In the genomic region with DNA sequence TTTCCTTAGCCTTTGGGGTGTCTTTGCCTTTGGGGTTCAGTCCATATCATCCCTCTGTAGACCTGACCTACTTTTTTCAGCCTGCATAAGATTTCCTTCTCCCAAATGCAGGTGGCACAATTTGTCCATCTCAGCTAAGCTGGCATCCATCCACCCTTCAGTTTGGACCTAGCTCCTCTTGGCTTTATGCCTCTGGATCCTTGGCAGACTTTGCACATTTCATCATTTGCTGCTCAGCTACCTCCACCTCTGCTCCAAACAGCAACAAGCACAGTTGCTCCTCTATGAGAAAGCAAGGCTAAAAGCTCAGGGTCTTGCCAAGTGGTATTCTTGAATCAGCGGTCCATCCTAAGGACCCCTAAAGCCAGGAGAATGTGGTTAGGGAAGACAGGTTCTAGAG, we compare ENCODE assay signal across 10 mouse cellular contexts.
DNase-seq lines count a peak whose midpoint lies in the region; ATAC-seq and TF ChIP-seq lines count a peak whose summit lies in the region.
"Had no signal": no experiment of that assay in that cellular context is flagged by ENCODE, and none has a peak within 500 bp of the region (broad histone marks: within the 10 kb centered on the region; RNA-seq: fewer than 3 reads in every experiment).

No protein-coding gene starts in this region.

- H3K36me3 ChIP-seq in forebrain, postnatal 0 days (ENCODE audit: insufficient read depth) = no peaks in the 10 kb centered on the region
- no peaks in the 10 kb centered on the region for H3K36me3 ChIP-seq in forebrain, embryonic 12.5 days (replicated peaks)
- H3K36me3 ChIP-seq in liver, adult 2 months (ENCODE audit: control insufficient read depth, insufficient read depth, low read length) = no peaks in the 10 kb centered on the region
- H3K36me3 ChIP-seq in liver, embryonic 12.5 days = no peaks in the 10 kb centered on the region
- H3K36me3 ChIP-seq in embryonic facial prominence, embryonic 10.5 days (replicated peaks) = no peaks in the 10 kb centered on the region
- H3K36me3 ChIP-seq in midbrain, embryonic 11.5 days (ENCODE audit: control insufficient read depth, insufficient read depth, low read length) = no peaks in the 10 kb centered on the region
- H3K36me3 ChIP-seq: liver, embryonic 15.5 days had no signal

- H3K9ac ChIP-seq in forebrain, postnatal 0 days = no peak overlapping the region
- H3K9ac ChIP-seq in forebrain, embryonic 12.5 days = no peak overlapping the region
- H3K9ac ChIP-seq in liver, adult 2 months (ENCODE audit: low read depth, low read length) = no peak overlapping the region
- no peak overlapping the region for H3K9ac ChIP-seq in liver, embryonic 12.5 days
- H3K9ac ChIP-seq in midbrain, embryonic 11.5 days (ENCODE audit: low read length) = no peak overlapping the region
- H3K9ac ChIP-seq: liver, embryonic 15.5 days had no signal

- no peak for TF ChIP-seq POLR2A in liver, adult 2 months (IDR thresholded peaks at IDR 0.05; ENCODE audit: extremely low read depth, insufficient read depth, low read length)

- no peak overlapping the region for H3K4me2 ChIP-seq in forebrain, postnatal 0 days (ENCODE audit: low read depth)
- no peak overlapping the region for H3K4me2 ChIP-seq in forebrain, embryonic 12.5 days
- no peak overlapping the region for H3K4me2 ChIP-seq in liver, embryonic 12.5 days
- no peak overlapping the region for H3K4me2 ChIP-seq in midbrain, embryonic 11.5 days
- H3K4me2 ChIP-seq: liver, embryonic 15.5 days had no signal

- no peaks in the 10 kb centered on the region for H3K9me3 ChIP-seq in forebrain, postnatal 0 days (ENCODE audit: low read length)
- H3K9me3 ChIP-seq in forebrain, embryonic 12.5 days = no peaks in the 10 kb centered on the region
- H3K9me3 ChIP-seq in liver, embryonic 12.5 days (replicated peaks) = no peaks in the 10 kb centered on the region
- H3K9me3 ChIP-seq in embryonic facial prominence, embryonic 10.5 days = no peaks in the 10 kb centered on the region
- no peaks in the 10 kb centered on the region for H3K9me3 ChIP-seq in midbrain, embryonic 11.5 days (ENCODE audit: control insufficient read depth, low read length)
- H3K9me3 ChIP-seq: liver, embryonic 15.5 days had no signal

- peak; percentile 42 for DNase-seq in forebrain, postnatal 0 days
- DNase-seq in liver, adult 2 months (ENCODE audit: extremely low read depth, low read depth, low spot score) = peak; percentile 91
- DNase-seq in cerebellum, adult 9-11 months = peak; percentile 97
- peak; percentile 41 to 56 for DNase-seq in left cerebral cortex, postnatal 14 days (ENCODE audit: low spot score in 2 of 2)
- DNase-seq in embryonic facial prominence, embryonic 10.5 days (ENCODE audit: low spot score) = no peak
- no peak for DNase-seq in midbrain, embryonic 11.5 days (ENCODE audit: low spot score, missing footprints)

- peaks cover 3% of the 10 kb centered on the region; the same call in 1 of the 2 replicates for H3K4me1 ChIP-seq in forebrain, postnatal 0 days (ENCODE audit: insufficient read depth)
- peaks cover 10% of the 10 kb centered on the region for H3K4me1 ChIP-seq in forebrain, embryonic 12.5 days
- H3K4me1 ChIP-seq in liver, adult 2 months (ENCODE audit: control insufficient read depth, insufficient read depth, low read length) = no peaks in the 10 kb centered on the region; the same call in 1 of the 2 replicates
- no peaks in the 10 kb centered on the region for H3K4me1 ChIP-seq in liver, embryonic 12.5 days
- peaks cover 1% of the 10 kb centered on the region for H3K4me1 ChIP-seq in embryonic facial prominence, embryonic 10.5 days
- H3K4me1 ChIP-seq in midbrain, embryonic 11.5 days (ENCODE audit: control insufficient read depth, insufficient read depth, low read length) = 0 out of 2 replicates have a peak, but pooled peaks cover 3% of the 10 kb centered on the region
- H3K4me1 ChIP-seq: liver, embryonic 15.5 days had no signal

- intact Hi-C loops in left cerebral cortex, postnatal 14 days (cut with DNase I) = no loop called here

- no peaks in the 10 kb centered on the region for H3K79me2 ChIP-seq in liver, adult 2 months (ENCODE audit: control insufficient read depth, insufficient read depth, low read length)

- no peak overlapping the region for H3K4me3 ChIP-seq in forebrain, postnatal 0 days (ENCODE audit: low read depth, low read length)
- H3K4me3 ChIP-seq in forebrain, embryonic 12.5 days (replicated peaks) = no peak overlapping the region
- H3K4me3 ChIP-seq in liver, adult 2 months (ENCODE audit: insufficient read depth, low read depth, low read length) = no peak overlapping the region
- H3K4me3 ChIP-seq in liver, embryonic 12.5 days = no peak overlapping the region
- H3K4me3 ChIP-seq in embryonic facial prominence, embryonic 10.5 days = no peak overlapping the region
- no peak overlapping the region for H3K4me3 ChIP-seq in midbrain, embryonic 11.5 days (ENCODE audit: low read depth, low read length)
- H3K4me3 ChIP-seq: liver, embryonic 15.5 days had no signal

- H3K27ac ChIP-seq in forebrain, postnatal 0 days (ENCODE audit: low read depth, low read length) = no peak overlapping the region
- H3K27ac ChIP-seq in forebrain, embryonic 12.5 days = no peak overlapping the region
- no peak overlapping the region for H3K27ac ChIP-seq in liver, adult 2 months (replicated peaks; ENCODE audit: insufficient read depth, low read depth, low read length)
- H3K27ac ChIP-seq in liver, embryonic 12.5 days = no peak overlapping the region
- no peak overlapping the region for H3K27ac ChIP-seq in embryonic facial prominence, embryonic 10.5 days (replicated peaks)
- H3K27ac ChIP-seq in midbrain, embryonic 11.5 days (ENCODE audit: low read depth, low read length) = no peak overlapping the region
- H3K27ac ChIP-seq: liver, embryonic 15.5 days; stomach, postnatal 0 days had no signal

- ATAC-seq in forebrain, postnatal 0 days = no peak
- no peak for ATAC-seq in forebrain, embryonic 12.5 days (ENCODE audit: low FRiP score)
- no peak for ATAC-seq in liver, embryonic 12.5 days
- no peak for ATAC-seq in midbrain, embryonic 11.5 days (ENCODE audit: low FRiP score)

- 41% methylated on average over 1 of the region's 1 CpGs for WGBS in forebrain, postnatal 0 days
- 91% methylated on average over 1 of the region's 1 CpGs for WGBS in forebrain, embryonic 12.5 days
- WGBS in liver, adult 2 months = 36% methylated on average over 1 of the region's 1 CpGs
- WGBS in liver, embryonic 12.5 days (ENCODE audit: insufficient replicate concordance) = 83% methylated on average over 1 of the region's 1 CpGs
- 97% methylated on average over 1 of the region's 1 CpGs for WGBS in embryonic facial prominence, embryonic 10.5 days
- WGBS in midbrain, embryonic 11.5 days = 93% methylated on average over 1 of the region's 1 CpGs

- TF ChIP-seq CTCF in forebrain, postnatal 0 days (IDR thresholded peaks at IDR 0.05; ENCODE audit: low read depth) = no peak
- TF ChIP-seq CTCF in liver, adult 2 months (IDR thresholded peaks at IDR 0.05; ENCODE audit: low read depth, low read length) = 0 out of 2 replicates have a peak, but pooled peaks have one; percentile 12

- H3K27me3 ChIP-seq in forebrain, postnatal 0 days (ENCODE audit: insufficient read depth, low read length) = no peaks in the 10 kb centered on the region
- H3K27me3 ChIP-seq in forebrain, embryonic 12.5 days = peaks cover 30% of the 10 kb centered on the region
- H3K27me3 ChIP-seq in liver, adult 2 months (ENCODE audit: control insufficient read depth, insufficient read depth, low read length) = no peaks in the 10 kb centered on the region; the same call in 1 of the 2 replicates
- peaks cover 34% of the 10 kb centered on the region for H3K27me3 ChIP-seq in liver, embryonic 12.5 days (replicated peaks)
- H3K27me3 ChIP-seq in embryonic facial prominence, embryonic 10.5 days (replicated peaks; ENCODE audit: low read depth, poor library complexity, severe bottlenecking) = peaks cover 41% of the 10 kb centered on the region
- H3K27me3 ChIP-seq in midbrain, embryonic 11.5 days (ENCODE audit: control insufficient read depth, insufficient read depth, low read length) = peaks cover 5% of the 10 kb centered on the region

Comparison
In these comparisons a context has a peak if more than half of its experiments do, and no peak if none do; other contexts are left out.
1. DNase-seq: peak in forebrain, postnatal 0 days (single experiment), liver, adult 2 months (single experiment), cerebellum, adult 9-11 months (single experiment) and left cerebral cortex, postnatal 14 days (2 of 2); none in embryonic facial prominence, embryonic 10.5 days (single experiment) and midbrain, embryonic 11.5 days (single experiment).